Mouse (Mus musculus) intestine, embryonic 14.5 days (tissue): ENCODE results near the gene Dio3. TPM values are rescaled to one million over a fixed set of nuclear protein-coding genes. Genes with fewer than 3 reads are reported as not detected.

Experiments
- ATAC-seq: fragments of 200-750 bp; cut with Nextera tagmentation; replicated peaks from 2 replicates; pipeline ENCODE4 v1.8.0; 2017; ENCODE audit warnings: low read depth, moderate number of reproducible peaks, moderate TSS enrichment, moderate library complexity; ENCODE audit not compliant: low FRiP score, low TSS enrichment
- DNase-seq: peaks from one replicate; pipeline ENCODE4 v3.0.0-alpha.2; 2018; ENCODE audit warnings: low spot score
- H3K27ac ChIP-seq: fragments of 300-500 bp; sonication (generic); 2 replicates; pipeline ENCODE4 v1.5.1; 2014; ENCODE audit warnings: low read depth, mild to moderate bottlenecking, control low read depth
- H3K27me3 ChIP-seq: fragments of 300-500 bp; sonication (generic); replicated peaks from 2 replicates; pipeline ENCODE4 v1.6.1; 2014; ENCODE audit warnings: low read length, control low read depth; ENCODE audit not compliant: control insufficient read depth, insufficient read depth
- H3K36me3 ChIP-seq: fragments of 300-500 bp; sonication (generic); 2 replicates; pipeline ENCODE4 v1.6.1; 2014; ENCODE audit warnings: low read length, control low read depth; ENCODE audit not compliant: control insufficient read depth, insufficient read depth
- H3K4me1 ChIP-seq: fragments of 300-500 bp; sonication (generic); replicated peaks from 2 replicates; pipeline ENCODE4 v1.6.1; 2014; ENCODE audit warnings: low read length, control low read depth, mixed read lengths; ENCODE audit not compliant: control insufficient read depth, insufficient read depth
- H3K4me2 ChIP-seq: fragments of 300-500 bp; sonication (generic); 2 replicates; pipeline ENCODE4 v1.6.1; 2014; ENCODE audit warnings: low read length
- H3K4me3 ChIP-seq: fragments of 300-500 bp; sonication (generic); 2 replicates; pipeline ENCODE4 v1.5.1; 2014; ENCODE audit warnings: low read depth, low read length, control low read depth, mixed read lengths
- H3K9ac ChIP-seq: fragments of 300-500 bp; sonication (generic); 2 replicates; pipeline ENCODE4 v1.6.1; 2014; ENCODE audit warnings: mild to moderate bottlenecking, low read length
- H3K9me3 ChIP-seq: fragments of 300-500 bp; sonication (generic); 2 replicates; pipeline ENCODE4 v1.6.1; 2016; ENCODE audit warnings: low read length, control low read depth; ENCODE audit not compliant: control insufficient read depth
- WGBS: fragments of 180-500 bp; shearing (Covaris S2); extraction: QIAGEN DNeasy Blood & Tissue Kit; methylation state at CpG from one replicate; pipeline ENCODE4 v1.1.7; 2014; 5-methylcytosine and 5-hydroxymethylcytosine counted together
- microRNA-seq: library from miRNA; unstranded; fragments of <30 nt; microRNA quantifications from one replicate; pipeline ENCODE4, GENCODE M21; 2016
- polyA plus RNA-seq: library from polyadenylated mRNA; unstranded; fragments of >200 nt; fragmentation: Nextera tagmentation; extraction: Ambion mirVana; gene quantifications from 2 replicates; pipeline ENCODE4 v1.2.1, GENCODE M21; 2014

Dio3 gene
- polyA plus RNA-seq, 1 experiment from 2014 or later, result 0.35 TPM

DNA sequence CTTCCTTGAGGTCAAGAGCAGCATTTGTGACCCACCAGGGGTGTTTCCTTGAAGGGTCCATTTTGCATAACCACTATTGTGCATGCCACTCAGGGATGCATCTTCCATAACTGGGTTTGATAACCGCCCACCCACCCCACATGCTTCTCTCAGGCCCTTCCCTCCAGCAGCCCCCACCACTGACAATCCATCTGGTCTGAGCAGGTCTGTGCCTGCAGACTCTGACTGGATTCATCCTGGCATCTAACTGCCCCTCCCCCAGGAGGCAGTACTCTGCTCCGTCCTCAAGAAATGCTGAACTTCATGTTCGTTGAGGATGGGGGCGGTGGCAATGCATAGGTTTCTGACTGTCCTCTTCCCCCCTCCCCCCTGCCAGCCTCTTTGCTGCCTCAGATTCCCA, 4.9 kb downstream of the Dio3 start:
- no peaks in the 10 kb centered on the region for H3K9me3 ChIP-seq
- H3K4me1 ChIP-seq, result peaks cover 6% of the 10 kb centered on the region; the same call in 1 of the 2 replicates
- H3K4me3 ChIP-seq, result no peak overlapping the region
- H3K9ac ChIP-seq, result no peak overlapping the region
- H3K4me2 ChIP-seq, result no peak overlapping the region
- no peaks in the 10 kb centered on the region for H3K36me3 ChIP-seq
- peaks cover 64% of the 10 kb centered on the region for H3K27me3 ChIP-seq
- DNase-seq, result peak; percentile 50
- no peak overlapping the region for H3K27ac ChIP-seq
- ATAC-seq, result no peak
- 13% methylated on average over 4 of the region's 4 CpGs for WGBS

GRCm38 (mm10) chr12:110292816-110293215, 13.9 kb downstream of the Dio3 start:
- DNase-seq, result peak; percentile 38
- no peaks in the 10 kb centered on the region for H3K4me1 ChIP-seq
- H3K36me3 ChIP-seq, result no peaks in the 10 kb centered on the region
- no peak overlapping the region for H3K4me3 ChIP-seq
- H3K27me3 ChIP-seq, result no peaks in the 10 kb centered on the region
- H3K9ac ChIP-seq, result no peak overlapping the region
- no peak overlapping the region for H3K4me2 ChIP-seq
- 86% methylated on average over 5 of the region's 5 CpGs for WGBS
- ATAC-seq, result no peak
- H3K27ac ChIP-seq, result no peak overlapping the region
- H3K9me3 ChIP-seq, result no peaks in the 10 kb centered on the region

DNA sequence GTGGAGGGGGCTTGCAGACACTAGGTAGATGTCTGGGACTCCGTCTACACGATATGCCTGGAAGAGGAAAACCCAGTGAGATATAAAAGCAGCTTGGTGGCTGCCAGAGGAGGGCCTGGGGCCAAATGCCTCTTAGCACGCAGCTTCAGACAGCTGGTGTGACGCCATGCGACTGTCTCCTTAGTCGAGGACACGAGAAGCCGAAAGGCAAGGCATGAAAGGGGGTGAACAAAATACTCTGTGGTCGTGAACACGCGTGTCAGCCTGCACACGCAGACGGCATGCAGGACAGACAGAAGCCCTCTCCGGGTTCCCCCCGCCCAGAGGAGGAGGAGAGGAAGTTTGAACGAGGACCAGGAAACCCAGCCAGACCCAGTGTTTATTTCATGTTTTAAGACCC, 16.0 kb downstream of the Dio3 start:
- Histone ChIP-seq H3K36me3 (no peaks in the 10 kb centered on the region), H3K4me1 (no peaks in the 10 kb centered on the region), H3K4me3 (no peak overlapping the region), H3K4me2 (no peak overlapping the region), H3K27me3 (no peaks in the 10 kb centered on the region), H3K9me3 (no peaks in the 10 kb centered on the region), H3K9ac (no peak overlapping the region), H3K27ac (no peak overlapping the region)
- 69% methylated on average over 16 of the region's 16 CpGs for WGBS
- ATAC-seq (no peak), DNase-seq (peak; percentile 46)

GRCm38 (mm10) chr12:110298653-110299052, 19.8 kb downstream of the Dio3 start:
- DNase-seq, result no peak
- no peaks in the 10 kb centered on the region for H3K36me3 ChIP-seq
- no peak overlapping the region for H3K4me2 ChIP-seq
- WGBS, result 50% methylated on average over 11 of the region's 11 CpGs
- ATAC-seq, result no peak
- no peak overlapping the region for H3K4me3 ChIP-seq
- H3K27ac ChIP-seq, result no peak overlapping the region
- H3K9me3 ChIP-seq, result no peaks in the 10 kb centered on the region
- H3K9ac ChIP-seq, result no peak overlapping the region
- H3K27me3 ChIP-seq, result no peaks in the 10 kb centered on the region
- no peaks in the 10 kb centered on the region for H3K4me1 ChIP-seq

DNA sequence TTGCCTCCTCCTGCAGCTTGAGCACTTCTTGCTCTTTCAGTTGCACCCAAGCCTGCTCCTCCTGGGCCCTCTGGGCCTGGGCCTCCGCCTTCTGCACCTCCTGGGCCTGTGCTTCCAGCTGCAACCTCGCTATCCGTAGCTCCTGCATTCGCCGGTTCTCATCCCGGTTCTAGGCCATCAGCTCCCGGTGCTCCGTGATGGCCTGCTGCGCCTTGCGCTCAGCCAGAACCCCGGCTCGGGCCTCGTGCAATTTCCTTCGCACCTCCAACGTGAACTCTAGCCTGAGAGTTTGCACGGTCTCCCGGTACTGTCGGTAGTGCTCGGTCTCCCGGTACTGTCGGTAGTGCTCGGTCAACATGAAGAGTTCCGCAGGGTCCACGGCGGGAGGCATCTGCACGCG, 40.8 kb downstream of the Dio3 start:
- DNase-seq (no peak), ATAC-seq (no peak)
- Histone ChIP-seq H3K36me3 (no peaks in the 10 kb centered on the region), H3K27me3 (no peaks in the 10 kb centered on the region), H3K4me2 (no peak overlapping the region), H3K9ac (no peak overlapping the region), H3K9me3 (0 out of 2 replicates have a peak, but pooled peaks cover 2% of the 10 kb centered on the region), H3K4me3 (no peak overlapping the region), H3K27ac (no peak overlapping the region), H3K4me1 (no peaks in the 10 kb centered on the region)
- 88% methylated on average over 27 of the region's 27 CpGs for WGBS

Small RNA genes lying within 50 kb of the gene (microRNA-seq; reads per million reads assigned to microRNA genes)
- 37.2 reads per million, percentile 51 among the genes with 10 or more reads in this experiment for gene Mir1247

Other genes with a start within 250 kb of the Dio3 start
- gene Ppp2r5c, start 168.1 kb downstream of the Dio3 start, polyA plus RNA-seq, result 153 and 170 TPM in 2 replicates